Mouse (Mus musculus): ENCODE data around the gene Arhgap27.

- TF ChIP-seq ZC3H11A (IDR thresholded peaks at IDR 0.05; ENCODE audit: borderline replicate concordance, low read depth, low read length) (no peak), MAFK (IDR thresholded peaks at IDR 0.05; ENCODE audit: insufficient read depth, low read depth, low read length) (no peak)
These were observed 24.8 kb downstream of the Arhgap27 start for GRCm38 (mm10) chr11:103338671-103339070.
